Mouse (Mus musculus): ENCODE measurements around the gene Snd1.

DNA sequence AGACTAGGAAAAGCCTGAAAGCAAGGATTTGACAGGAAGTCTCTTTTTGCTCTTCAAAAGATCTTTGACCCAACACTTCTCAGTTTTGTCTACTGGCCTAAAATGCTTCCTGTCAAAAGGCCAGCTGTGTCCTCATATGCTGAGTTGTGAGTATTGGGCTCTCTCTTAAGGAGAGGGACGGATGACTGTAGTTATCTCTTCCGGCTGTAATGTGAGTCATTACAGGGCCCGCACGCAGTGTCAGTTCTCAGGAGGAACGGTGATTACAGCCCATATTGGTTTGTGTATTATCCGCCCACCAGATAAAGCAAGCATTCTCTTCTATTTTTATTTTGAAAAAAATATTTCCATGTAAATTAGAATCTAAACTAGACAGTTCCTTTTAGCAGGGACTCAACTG is 147.6 kb downstream of the Snd1 start:
- TF ChIP-seq ZC3H11A (IDR thresholded peaks at IDR 0.05; ENCODE audit: borderline replicate concordance, low read depth, low read length) (no peak), HCFC1 (IDR thresholded peaks at IDR 0.05; ENCODE audit: borderline replicate concordance, insufficient read depth, low read length) (no peak), CHD2 (IDR thresholded peaks at IDR 0.05; ENCODE audit: low read depth, low read length) (no peak), ZNF384 (IDR thresholded peaks at IDR 0.05; ENCODE audit: low read depth, low read length) (no peak)
